Mouse (Mus musculus) midbrain, embryonic 13.5 days (tissue): Measurements from ENCODE around the gene Zfp827. TPM values are rescaled to one million over a fixed set of nuclear protein-coding genes. Genes with fewer than 3 reads are reported as not detected.
"Not testable (repeated sequence)": the region's sequence is repeated elsewhere in the genome, so short reads cannot be mapped to it uniquely, and the experiment has no call there.

Source experiments
- ATAC-seq: fragments of 200-750 bp; cut with Nextera tagmentation; 2 replicates; pipeline ENCODE4 v1.8.0; 2017; ENCODE audit warnings: mild to moderate bottlenecking, moderate TSS enrichment, moderate library complexity
- H3K27ac ChIP-seq: fragments of 300-500 bp; sonication (generic); 2 replicates; pipeline ENCODE4 v1.5.1; 2015; ENCODE audit warnings: inconsistent platforms, mild to moderate bottlenecking, moderate library complexity
- H3K27me3 ChIP-seq: fragments of 300-500 bp; sonication (generic); 2 replicates; pipeline ENCODE4 v1.6.1; 2015; ENCODE audit warnings: mild to moderate bottlenecking, inconsistent platforms
- H3K36me3 ChIP-seq: fragments of 300-500 bp; sonication (generic); 2 replicates; pipeline ENCODE4 v1.6.1; 2015; ENCODE audit warnings: mild to moderate bottlenecking, inconsistent platforms
- H3K4me1 ChIP-seq: fragments of 300-500 bp; sonication (generic); replicated peaks from 2 replicates; pipeline ENCODE4 v1.6.1; 2015; ENCODE audit warnings: inconsistent platforms
- H3K4me2 ChIP-seq: fragments of 300-500 bp; sonication (generic); replicated peaks from 2 replicates; pipeline ENCODE4 v1.6.1; 2015; ENCODE audit warnings: moderate library complexity, mild to moderate bottlenecking, inconsistent platforms
- H3K4me3 ChIP-seq: fragments of 300-500 bp; sonication (generic); replicated peaks from 2 replicates; pipeline ENCODE4 v1.5.1; 2015; ENCODE audit warnings: mild to moderate bottlenecking, inconsistent platforms
- H3K9ac ChIP-seq: fragments of 300-500 bp; sonication (generic); replicated peaks from 2 replicates; pipeline ENCODE4 v1.6.1; 2015; ENCODE audit warnings: mild to moderate bottlenecking, inconsistent platforms
- H3K9me3 ChIP-seq: fragments of 300-500 bp; sonication (generic); 2 replicates; pipeline ENCODE4 v1.6.1; 2016; ENCODE audit warnings: mild to moderate bottlenecking, inconsistent platforms
- WGBS: fragments of 180-500 bp; shearing (Covaris S2); methylation state at CpG from one replicate; pipeline ENCODE4 v1.1.7; 2015; 5-methylcytosine and 5-hydroxymethylcytosine counted together
- polyA plus RNA-seq: library from polyadenylated mRNA; unstranded; fragments of >200 nt; fragmentation: Nextera tagmentation; extraction: Ambion mirVana; gene quantifications from 2 replicates; pipeline ENCODE4 v1.2.1, GENCODE M21; 2015

Gene Zfp827
- polyA plus RNA-seq, 1 experiment from 2014 or later, result 14.6 TPM

GRCm38 (mm10) chr8:79121614-79122013 is 93.4 kb downstream of the Zfp827 start:
- no peaks in the 10 kb centered on the region for H3K9me3 ChIP-seq
- no peaks in the 10 kb centered on the region for H3K4me1 ChIP-seq
- H3K36me3 ChIP-seq, result peaks cover 66% of the 10 kb centered on the region
- H3K4me3 ChIP-seq, result no peak overlapping the region
- ATAC-seq, result no peak
- H3K9ac ChIP-seq, result no peak overlapping the region
- WGBS, result 73% methylated on average over 1 of the region's 1 CpGs
- H3K4me2 ChIP-seq, result no peak overlapping the region
- H3K27me3 ChIP-seq, result no peaks in the 10 kb centered on the region
- no peak overlapping the region for H3K27ac ChIP-seq

- Histone ChIP-seq H3K4me2 (no peak overlapping the region), H3K9ac (no peak overlapping the region), H3K9me3 (no peaks in the 10 kb centered on the region), H3K4me1 (no peaks in the 10 kb centered on the region), H3K27me3 (no peaks in the 10 kb centered on the region), H3K4me3 (no peak overlapping the region), H3K36me3 (peaks cover 55% of the 10 kb centered on the region), H3K27ac (no peak overlapping the region)
- WGBS, result 89% methylated on average over 4 of the region's 4 CpGs
- ATAC-seq, result no peak
Measured at GRCm38 (mm10) chr8:79124231-79124630, 96.0 kb downstream of the Zfp827 start.

- ATAC-seq, result no peak
- H3K4me2 ChIP-seq, result no peak overlapping the region
- H3K36me3 ChIP-seq, result peaks cover 48% of the 10 kb centered on the region
- H3K27ac ChIP-seq, result no peak overlapping the region
- H3K9ac ChIP-seq, result no peak overlapping the region
- H3K4me1 ChIP-seq, result no peaks in the 10 kb centered on the region
- WGBS, result 54% methylated on average over 7 of the region's 7 CpGs
- H3K4me3 ChIP-seq, result no peak overlapping the region
- H3K9me3 ChIP-seq, result no peaks in the 10 kb centered on the region
- H3K27me3 ChIP-seq, result no peaks in the 10 kb centered on the region
Measured at GRCm38 (mm10) chr8:79127211-79127816, 99.1 kb downstream of the Zfp827 start.

GRCm38 (mm10) chr8:79128534-79128933 is 100.3 kb downstream of the Zfp827 start:
- not testable (repeated sequence) for H3K27me3 ChIP-seq, H3K9me3 ChIP-seq, H3K4me2 ChIP-seq, H3K27ac ChIP-seq, ATAC-seq, H3K9ac ChIP-seq, H3K4me1 ChIP-seq, H3K4me3 ChIP-seq
- peaks cover 52% of the 10 kb centered on the region for H3K36me3 ChIP-seq
- WGBS, result 93% methylated on average over 4 of the region's 4 CpGs

GRCm38 (mm10) chr8:79139614-79140013 is 111.4 kb downstream of the Zfp827 start:
- Histone ChIP-seq H3K9me3 (no peaks in the 10 kb centered on the region), H3K4me3 (no peak overlapping the region), H3K4me2 (no peak overlapping the region), H3K36me3 (peaks cover 77% of the 10 kb centered on the region), H3K4me1 (no peaks in the 10 kb centered on the region), H3K27ac (no peak overlapping the region), H3K9ac (no peak overlapping the region), H3K27me3 (no peaks in the 10 kb centered on the region)
- 94% methylated on average over 4 of the region's 4 CpGs for WGBS
- no peak for ATAC-seq

GRCm38 (mm10) chr8:79140981-79141380 is 112.7 kb downstream of the Zfp827 start:
- H3K4me1 ChIP-seq, result no peaks in the 10 kb centered on the region
- H3K9me3 ChIP-seq, result no peaks in the 10 kb centered on the region
- no peak overlapping the region for H3K9ac ChIP-seq
- peaks cover 79% of the 10 kb centered on the region for H3K36me3 ChIP-seq
- no peak overlapping the region for H3K4me2 ChIP-seq
- ATAC-seq, result no peak
- no peak overlapping the region for H3K4me3 ChIP-seq
- no peaks in the 10 kb centered on the region for H3K27me3 ChIP-seq
- no peak overlapping the region for H3K27ac ChIP-seq
- 90% methylated on average over 8 of the region's 8 CpGs for WGBS

- H3K36me3 ChIP-seq, result peaks cover 73% of the 10 kb centered on the region
- no peak overlapping the region for H3K9ac ChIP-seq
- no peak overlapping the region for H3K4me3 ChIP-seq
- H3K27me3 ChIP-seq, result no peaks in the 10 kb centered on the region
- 92% methylated on average over 11 of the region's 11 CpGs for WGBS
- no peaks in the 10 kb centered on the region for H3K4me1 ChIP-seq
- H3K27ac ChIP-seq, result no peak overlapping the region
- H3K4me2 ChIP-seq, result no peak overlapping the region
- no peak for ATAC-seq
- no peaks in the 10 kb centered on the region for H3K9me3 ChIP-seq
Measured at GRCm38 (mm10) chr8:79141592-79141991, 113.4 kb downstream of the Zfp827 start.

GRCm38 (mm10) chr8:79143729-79144128 is 115.5 kb downstream of the Zfp827 start:
- no peak overlapping the region for H3K4me2 ChIP-seq
- H3K9me3 ChIP-seq, result no peaks in the 10 kb centered on the region
- H3K36me3 ChIP-seq, result peaks cover 52% of the 10 kb centered on the region
- WGBS, result 96% methylated on average over 3 of the region's 3 CpGs
- ATAC-seq, result no peak
- no peak overlapping the region for H3K4me3 ChIP-seq
- H3K27ac ChIP-seq, result no peak overlapping the region
- no peaks in the 10 kb centered on the region for H3K4me1 ChIP-seq
- no peaks in the 10 kb centered on the region for H3K27me3 ChIP-seq
- H3K9ac ChIP-seq, result no peak overlapping the region

- Histone ChIP-seq H3K4me2 (no peak overlapping the region), H3K4me3 (no peak overlapping the region), H3K4me1 (no peaks in the 10 kb centered on the region), H3K9ac (no peak overlapping the region), H3K27me3 (no peaks in the 10 kb centered on the region), H3K9me3 (no peaks in the 10 kb centered on the region), H3K36me3 (peaks cover 46% of the 10 kb centered on the region), H3K27ac (no peak overlapping the region)
- ATAC-seq, result no peak
- 80% methylated on average over 8 of the region's 8 CpGs for WGBS
Measured at GRCm38 (mm10) chr8:79145210-79145609, 117.0 kb downstream of the Zfp827 start.

GRCm38 (mm10) chr8:79145626-79146025 is 117.4 kb downstream of the Zfp827 start:
- Histone ChIP-seq H3K27me3 (no peaks in the 10 kb centered on the region), H3K9me3 (no peaks in the 10 kb centered on the region), H3K9ac (no peak overlapping the region), H3K36me3 (peaks cover 46% of the 10 kb centered on the region), H3K4me1 (no peaks in the 10 kb centered on the region), H3K27ac (no peak overlapping the region), H3K4me2 (no peak overlapping the region), H3K4me3 (no peak overlapping the region)
- no peak for ATAC-seq
- WGBS, result 94% methylated on average over 10 of the region's 10 CpGs

- Histone ChIP-seq H3K9ac (no peak overlapping the region), H3K27me3 (no peaks in the 10 kb centered on the region), H3K4me1 (no peaks in the 10 kb centered on the region), H3K36me3 (peaks cover 27% of the 10 kb centered on the region), H3K27ac (no peak overlapping the region), H3K4me2 (no peak overlapping the region), H3K4me3 (no peak overlapping the region), H3K9me3 (no peaks in the 10 kb centered on the region)
- 91% methylated on average over 10 of the region's 10 CpGs for WGBS
- ATAC-seq, result no peak
Measured at GRCm38 (mm10) chr8:79148799-79149198, 120.6 kb downstream of the Zfp827 start.

- Histone ChIP-seq H3K4me3 (no peak overlapping the region), H3K36me3 (peaks cover 26% of the 10 kb centered on the region), H3K9me3 (no peaks in the 10 kb centered on the region), H3K27me3 (no peaks in the 10 kb centered on the region), H3K4me1 (no peaks in the 10 kb centered on the region), H3K27ac (no peak overlapping the region), H3K9ac (no peak overlapping the region), H3K4me2 (no peak overlapping the region)
- ATAC-seq, result no peak
- WGBS, result 95% methylated on average over 10 of the region's 10 CpGs
Measured at GRCm38 (mm10) chr8:79149880-79150279, 121.6 kb downstream of the Zfp827 start.

GRCm38 (mm10) chr8:79150544-79151192 is 122.4 kb downstream of the Zfp827 start:
- no peaks in the 10 kb centered on the region for H3K9me3 ChIP-seq
- ATAC-seq, result no peak
- no peak overlapping the region for H3K4me3 ChIP-seq
- WGBS, result 83% methylated on average over 11 of the region's 11 CpGs
- no peak overlapping the region for H3K27ac ChIP-seq
- no peak overlapping the region for H3K9ac ChIP-seq
- H3K36me3 ChIP-seq, result peaks cover 19% of the 10 kb centered on the region
- H3K4me2 ChIP-seq, result no peak overlapping the region
- H3K4me1 ChIP-seq, result no peaks in the 10 kb centered on the region
- no peaks in the 10 kb centered on the region for H3K27me3 ChIP-seq
